Mouse (Mus musculus) thymus, postnatal 36 days (tissue): Measurements from ENCODE around the gene Olfr1148.

Experiments
- DNase-seq, 2 experiments: peaks; one replicate each; pipeline ENCODE4 v3.0.0; 2022; ENCODE audit warnings: mixed read lengths in 2 of 2

Olfr1148 gene

GRCm38 (mm10) chr2:87830233-87830632 lies at the start of gene Olfr1148:
TSS of gene Olfr1148 (plus strand) at chr2:87830533.
- DNase-seq = no peak

- no peak for DNase-seq
Measured at GRCm38 (mm10) chr2:87800292-87800691, 30.0 kb upstream of the Olfr1148 start, which contains the start of gene Olfr1143. TSS of gene Olfr1143 (plus strand) at chr2:87800592.

GRCm38 (mm10) chr2:87809522-87809921 lies 20.8 kb upstream of the Olfr1148 start, which contains the start of gene Olfr1145:
TSS of gene Olfr1145 (plus strand) at chr2:87809822.
- no peak for DNase-seq

- DNase-seq = no peak
Measured at GRCm38 (mm10) chr2:87843693-87844092, 13.4 kb downstream of the Olfr1148 start, which contains the start of gene Olfr1150-ps1. TSS of gene Olfr1150-ps1 (plus strand) at chr2:87843993.

- no peak for DNase-seq
Measured at GRCm38 (mm10) chr2:87855562-87855961, 25.2 kb downstream of the Olfr1148 start, which contains the start of gene Olfr1151. TSS of gene Olfr1151 (plus strand) at chr2:87855862.

GRCm38 (mm10) chr2:87866192-87866591 lies 35.9 kb downstream of the Olfr1148 start, which contains the start of gene Olfr1152:
TSS of gene Olfr1152 (plus strand) at chr2:87866492.
- no peak for DNase-seq
